Mouse (Mus musculus) testis, postnatal 10 days (tissue): ENCODE measurements at regions not wholly inside any gene's neighbourhood (a gene's known extent, or its start where the extent isn't known, plus 50 kb on each side); places are given as distances from the start of the nearest gene placed in this dataset.
A peak's percentile ranks its signal among the peaks of the same experiment; 100 is the strongest.

Experiments
- DNase-seq: peaks from one replicate; pipeline ENCODE4 v3.0.0; 2021; ENCODE audit warnings: low spot score

DNA sequence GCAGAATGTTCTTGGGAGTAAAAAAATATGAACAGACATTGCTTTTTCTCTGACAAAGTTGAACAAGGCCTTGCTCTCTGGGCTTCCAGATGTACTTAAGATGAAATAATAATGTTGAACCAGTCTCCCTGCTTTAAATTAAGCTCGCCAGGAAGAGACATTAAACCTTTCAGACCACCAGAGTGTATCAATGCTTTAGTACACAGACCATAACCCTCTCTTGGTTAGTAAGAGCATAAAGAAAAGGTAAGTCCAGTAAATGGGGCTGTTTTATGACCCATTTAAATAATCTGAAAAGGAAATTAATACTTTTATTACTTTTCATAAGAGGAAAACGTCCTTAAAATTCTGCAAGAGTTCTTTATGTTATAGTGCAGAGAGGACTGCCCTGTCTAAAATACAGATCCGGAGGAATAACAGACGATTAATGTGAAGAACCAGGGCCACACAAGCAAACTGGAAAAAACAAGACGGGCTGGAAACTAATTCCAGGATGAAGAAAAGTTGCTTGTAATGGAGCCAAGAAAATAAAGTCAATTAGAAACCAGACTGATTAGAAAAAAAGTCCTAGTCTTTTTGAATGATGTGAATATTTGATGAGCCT, 74.4 kb downstream of the Mettl11b start:
- no peak for DNase-seq

DNA sequence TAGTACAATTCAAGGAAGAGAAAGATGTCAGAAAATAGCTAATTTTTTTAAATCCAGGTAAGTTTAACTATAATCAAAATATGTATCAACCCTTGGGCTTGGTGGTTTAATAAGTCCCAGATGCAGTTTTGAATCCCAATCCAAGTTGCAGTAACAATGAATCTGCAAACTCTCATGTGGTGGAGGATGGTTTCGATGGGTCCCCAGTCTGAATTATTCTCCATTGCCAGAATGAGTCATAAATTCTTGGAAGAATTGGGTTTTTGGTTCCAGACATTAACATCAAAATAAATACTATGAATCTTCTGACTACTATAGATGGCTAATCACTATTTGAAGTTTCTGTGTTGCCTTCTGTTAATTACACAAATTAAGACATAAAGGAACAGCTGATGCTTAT, 82.9 kb downstream of the Mettl11b start:
- no peak for DNase-seq

DNA sequence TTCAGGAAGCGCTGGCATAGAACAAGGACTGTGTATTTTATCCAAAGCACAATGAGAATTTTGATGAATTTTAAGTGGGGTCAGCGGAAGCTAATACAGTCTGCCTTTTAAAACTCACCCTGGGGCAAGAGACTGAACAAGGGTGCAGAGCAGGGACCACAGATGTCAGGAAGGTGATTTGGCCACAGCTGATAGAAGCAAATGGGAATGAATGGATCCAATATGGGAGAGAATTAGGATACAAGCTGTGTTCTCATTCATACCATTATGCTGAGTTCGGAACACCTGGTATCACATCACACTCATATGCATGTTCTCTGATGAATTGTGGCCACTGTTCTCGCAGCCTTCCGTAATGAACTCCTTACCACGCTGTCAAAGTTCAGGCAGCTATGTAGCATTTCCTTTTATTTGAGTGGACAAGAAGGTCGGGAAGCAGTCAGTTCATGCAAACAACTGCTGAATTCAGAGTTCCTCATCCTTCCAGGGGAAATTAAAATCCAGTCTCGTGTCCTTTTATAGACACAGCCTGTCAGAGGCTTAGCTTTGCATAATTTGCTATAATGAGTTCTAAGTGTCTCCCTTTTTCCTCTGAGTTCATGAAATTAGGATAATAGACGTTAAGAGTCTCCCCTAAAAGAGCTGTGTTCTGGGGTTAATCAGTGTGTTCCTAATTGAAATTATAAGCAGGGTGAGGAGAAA, 84.4 kb downstream of the Mettl11b start:
- no peak for DNase-seq

- no peak for DNase-seq
These were observed 94.7 kb downstream of the Mettl11b start for GRCm38 (mm10) chr1:163630291-163630812.

DNA sequence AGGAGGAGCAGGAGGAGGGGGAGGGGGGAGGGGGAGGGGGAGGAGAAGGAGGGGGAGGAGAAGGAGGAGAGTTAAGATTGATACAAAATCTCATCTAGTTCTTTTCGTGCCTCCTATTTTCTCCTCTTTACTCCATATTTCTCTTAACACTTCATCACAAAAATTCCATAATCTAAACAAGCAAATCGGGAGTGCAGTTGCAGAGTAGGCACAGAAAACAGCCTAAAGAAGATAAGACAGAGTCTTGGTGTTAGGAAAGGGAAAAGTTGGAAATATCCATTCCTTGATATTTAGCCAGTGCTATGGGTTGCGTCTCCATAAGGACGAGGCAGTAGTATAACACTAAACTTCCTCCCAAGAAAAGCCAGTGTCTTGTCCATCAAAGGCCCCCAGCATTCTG, 100.1 kb downstream of the Mettl11b start:
- DNase-seq = no peak

DNA sequence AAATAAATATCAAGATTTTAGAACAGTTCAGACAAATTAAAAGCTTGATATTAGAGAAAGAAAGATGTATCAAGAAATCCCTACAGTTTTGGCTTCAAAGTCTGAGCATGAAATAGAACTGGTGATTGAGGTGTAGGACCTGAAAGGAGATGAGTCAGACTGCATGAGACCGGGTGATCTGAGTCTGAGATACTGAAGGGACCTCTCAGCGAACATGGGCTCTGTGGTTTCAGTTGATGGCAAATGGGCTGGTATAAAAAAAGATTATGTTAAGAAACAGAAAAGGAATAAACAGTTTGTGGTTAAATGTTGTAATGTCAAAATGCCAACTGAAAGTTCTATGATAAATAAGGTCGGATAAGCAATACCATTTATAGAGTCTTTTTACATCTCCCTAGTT, 103.7 kb downstream of the Mettl11b start:
- DNase-seq = no peak

DNA sequence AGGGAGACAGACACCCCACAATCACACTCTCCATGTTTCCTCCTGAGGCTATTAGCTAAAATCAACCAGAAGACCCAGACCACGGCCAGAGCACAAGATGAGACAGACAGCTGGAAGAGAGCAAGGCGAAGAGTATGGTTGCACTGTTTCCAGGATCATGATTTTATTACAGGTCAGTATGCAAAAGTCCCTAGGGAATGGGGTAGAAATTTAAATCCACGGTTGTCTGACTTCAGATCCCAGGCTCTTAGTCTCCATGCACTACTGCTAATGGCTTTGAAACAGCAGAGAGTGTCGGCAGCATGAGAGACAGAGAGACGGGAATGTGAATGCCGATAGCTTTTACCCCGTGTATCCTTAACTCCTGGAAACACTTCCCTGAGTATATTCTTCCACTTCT, 105.2 kb downstream of the Mettl11b start:
- DNase-seq = no peak

- DNase-seq = no peak
These were observed 106.9 kb downstream of the Mettl11b start for GRCm38 (mm10) chr1:163618132-163618531.

- no peak for DNase-seq
These were observed 108.4 kb downstream of the Mettl11b start for GRCm38 (mm10) chr1:163616596-163616995.

DNA sequence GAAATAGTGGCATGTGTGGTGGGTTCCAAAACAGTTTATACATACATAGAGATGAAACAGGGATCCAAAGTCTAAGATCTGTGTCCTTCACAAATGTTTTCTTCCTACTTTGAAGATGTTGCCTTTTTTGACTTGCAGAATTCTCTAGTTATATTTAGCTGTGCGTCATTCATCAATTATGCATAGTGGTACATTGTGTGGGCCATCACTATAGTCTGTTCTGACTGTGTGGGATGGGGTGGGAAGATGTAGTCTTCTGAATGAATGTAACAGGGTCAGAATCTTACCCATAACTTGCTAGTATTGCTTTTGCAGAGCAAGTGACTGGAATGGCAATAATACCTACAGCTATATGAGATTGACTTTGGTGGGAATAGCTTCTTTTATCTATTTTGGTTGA, 116.6 kb downstream of the Mettl11b start:
- DNase-seq = no peak

- no peak for DNase-seq
These were observed 117.3 kb downstream of the Mettl11b start for GRCm38 (mm10) chr1:163607701-163608100.

GRCm38 (mm10) chr1:163599926-163600890, 124.8 kb downstream of the Mettl11b start:
- no peak for DNase-seq

DNA sequence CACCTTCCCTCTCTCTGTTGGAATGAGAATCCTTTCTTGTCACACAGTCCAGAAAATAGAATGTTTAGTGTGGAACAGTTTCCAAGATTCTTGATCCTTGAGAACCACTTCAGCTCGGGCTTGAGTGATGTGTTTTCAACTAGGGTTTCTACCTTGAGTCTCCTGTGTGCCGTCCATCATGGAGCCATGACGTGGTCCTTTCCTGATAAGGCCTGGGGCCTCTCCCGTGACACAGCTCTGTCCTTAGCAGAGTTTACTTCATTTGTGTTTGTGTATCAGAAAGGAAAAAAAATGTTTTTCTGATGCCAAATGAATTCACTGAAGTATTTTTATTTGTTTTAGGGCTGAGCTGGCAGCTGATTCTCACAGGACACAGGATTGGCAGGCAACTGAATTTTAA, 148.6 kb downstream of the Mettl11b start:
- no peak for DNase-seq

DNA sequence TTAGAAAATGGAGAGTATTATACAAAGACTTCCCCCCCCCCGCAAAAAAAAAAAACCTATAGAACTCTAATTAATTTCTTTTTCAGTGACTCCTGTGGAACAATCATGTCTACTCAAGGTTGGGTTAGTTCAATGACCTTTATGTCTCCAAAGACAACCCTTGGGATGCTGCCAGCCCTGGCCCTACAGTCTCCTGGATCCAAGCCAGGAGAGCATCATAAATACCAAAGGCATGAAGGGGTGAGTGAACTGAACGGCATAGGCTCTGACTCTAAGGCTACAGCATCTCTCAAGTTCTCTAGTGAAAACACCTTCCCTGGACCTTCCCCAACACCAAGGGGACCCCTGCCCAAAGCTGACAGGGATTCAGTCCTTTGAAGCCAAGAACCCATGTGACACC, 149.4 kb downstream of the Mettl11b start:
- DNase-seq = peak; percentile 46

GRCm38 (mm10) chr1:163574409-163575161, 150.4 kb downstream of the Mettl11b start:
- peak; percentile 53 for DNase-seq

- DNase-seq = no peak
These were observed 151.5 kb downstream of the Mettl11b start for GRCm38 (mm10) chr1:163573533-163573932.

- DNase-seq = no peak
These were observed 160.3 kb upstream of the Gorab start for GRCm38 (mm10) chr1:163563791-163564190.

DNA sequence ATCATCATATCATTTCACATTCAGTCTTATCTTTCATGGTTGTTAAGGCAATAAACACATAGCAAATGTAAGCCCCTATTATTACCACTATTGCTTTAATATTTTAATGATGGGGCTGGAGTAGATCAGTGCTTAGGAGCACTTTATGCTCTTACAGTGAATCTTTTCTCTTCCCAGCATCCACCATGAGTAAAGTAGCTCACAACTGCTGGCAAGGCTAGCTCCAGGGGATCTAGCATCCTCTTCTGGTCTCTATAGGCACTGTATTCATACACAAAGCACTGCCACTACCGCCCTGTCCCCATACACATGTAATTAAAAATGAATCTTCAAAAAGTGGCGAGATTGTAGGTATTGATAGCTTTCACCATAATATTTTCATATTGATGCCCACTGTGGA, 159.6 kb upstream of the Gorab start:
- DNase-seq = no peak

GRCm38 (mm10) chr1:163562166-163562733, 158.8 kb upstream of the Gorab start:
- DNase-seq = no peak

- no peak for DNase-seq
These were observed 157.5 kb upstream of the Gorab start for GRCm38 (mm10) chr1:163561016-163561415.

DNA sequence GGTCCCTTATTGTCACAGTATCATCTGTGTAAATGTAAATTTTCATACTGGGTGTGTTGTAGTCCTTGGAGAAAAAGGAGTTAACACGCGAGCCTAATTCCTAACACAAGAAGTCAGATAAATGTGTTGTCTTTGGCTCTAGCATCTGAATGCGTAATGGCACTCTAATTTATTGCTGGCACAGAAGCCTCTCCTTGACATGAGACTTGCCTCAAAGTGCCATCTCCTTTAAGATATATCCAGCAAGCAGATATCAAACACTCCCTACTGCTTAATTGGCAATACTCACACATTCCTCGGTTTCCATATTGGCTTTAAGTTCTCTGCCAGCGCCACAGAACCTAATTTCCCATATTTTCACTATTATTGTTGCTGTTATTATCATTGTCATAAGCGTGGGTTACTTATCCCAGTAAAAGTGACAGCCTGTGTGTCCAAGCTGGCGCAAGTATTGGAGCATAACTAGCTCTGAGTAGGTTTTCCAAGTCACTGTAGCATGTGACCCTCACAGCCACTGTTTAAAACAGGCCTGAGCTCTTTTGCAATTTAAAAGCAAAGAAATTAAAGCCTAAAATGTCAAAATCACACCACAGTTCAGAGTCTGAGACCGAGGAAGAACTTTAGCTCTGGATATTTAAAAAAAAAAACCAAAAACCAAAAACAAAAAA, 156.9 kb upstream of the Gorab start:
- DNase-seq = no peak
